Mouse (Mus musculus) stomach, postnatal 0 days (tissue): ENCODE measurements at regions not wholly inside any gene's neighbourhood (a gene's known extent, or its start where the extent isn't known, plus 50 kb on each side); places are given as distances from the start of the nearest gene placed in this dataset.

ENCODE experiments used
- ATAC-seq: fragments of 200-750 bp; cut with Nextera tagmentation; 2 replicates; pipeline ENCODE4 v1.8.0; 2017; ENCODE audit not compliant: low FRiP score, low TSS enrichment
- DNase-seq: peaks from one replicate; pipeline ENCODE4 v3.0.0-alpha.2; 2016; ENCODE audit warnings: low spot score
- H3K27ac ChIP-seq: fragments of 300-500 bp; sonication (generic); replicated peaks from 2 replicates; pipeline ENCODE4 v1.5.1; 2014; ENCODE audit warnings: mild to moderate bottlenecking, control low read depth
- H3K27me3 ChIP-seq: fragments of 300-500 bp; sonication (generic); 2 replicates; pipeline ENCODE4 v1.6.1; 2014; ENCODE audit warnings: low read length; ENCODE audit not compliant: control insufficient read depth, insufficient read depth
- H3K36me3 ChIP-seq: fragments of 300-500 bp; sonication (generic); 2 replicates; pipeline ENCODE4 v1.6.1; 2014; ENCODE audit warnings: low read length, mixed read lengths; ENCODE audit not compliant: control insufficient read depth, insufficient read depth
- H3K4me1 ChIP-seq: fragments of 300-500 bp; sonication (generic); replicated peaks from 2 replicates; pipeline ENCODE4 v1.6.1; 2014; ENCODE audit warnings: antibody characterized with exemption; ENCODE audit not compliant: control insufficient read depth, insufficient read depth
- H3K4me2 ChIP-seq: fragments of 300-500 bp; sonication (generic); replicated peaks from 2 replicates; pipeline ENCODE4 v1.6.1; 2014; ENCODE audit warnings: low read depth, mild to moderate bottlenecking, control low read depth, moderate library complexity
- H3K4me3 ChIP-seq: fragments of 300-500 bp; sonication (generic); 2 replicates; pipeline ENCODE4 v1.5.1; 2014; ENCODE audit warnings: low read depth, low read length, control low read depth
- H3K9ac ChIP-seq: fragments of 300-500 bp; sonication (generic); 2 replicates; pipeline ENCODE4 v1.6.1; 2014; ENCODE audit warnings: mild to moderate bottlenecking, low read length, control low read depth, mixed read lengths
- H3K9me3 ChIP-seq: fragments of 300-500 bp; sonication (generic); 2 replicates; pipeline ENCODE4 v1.6.1; 2016; ENCODE audit warnings: low read length; ENCODE audit not compliant: control insufficient read depth
- CTCF ChIP-seq: IDR thresholded peaks from 2 replicates; pipeline ENCODE4 v1.5.1; 2016; ENCODE audit warnings: antibody characterized with exemption, low read depth, mild to moderate bottlenecking, moderate library complexity
- EP300 ChIP-seq: optimal IDR thresholded peaks from 2 replicates; pipeline ENCODE3; 2016; ENCODE audit warnings: antibody characterized with exemption
- WGBS: fragments of 180-500 bp; shearing (Covaris S2); extraction: QIAGEN DNeasy Blood & Tissue Kit; methylation state at CpG from one replicate; pipeline ENCODE4 v1.1.7; 2014; 5-methylcytosine and 5-hydroxymethylcytosine counted together

DNA sequence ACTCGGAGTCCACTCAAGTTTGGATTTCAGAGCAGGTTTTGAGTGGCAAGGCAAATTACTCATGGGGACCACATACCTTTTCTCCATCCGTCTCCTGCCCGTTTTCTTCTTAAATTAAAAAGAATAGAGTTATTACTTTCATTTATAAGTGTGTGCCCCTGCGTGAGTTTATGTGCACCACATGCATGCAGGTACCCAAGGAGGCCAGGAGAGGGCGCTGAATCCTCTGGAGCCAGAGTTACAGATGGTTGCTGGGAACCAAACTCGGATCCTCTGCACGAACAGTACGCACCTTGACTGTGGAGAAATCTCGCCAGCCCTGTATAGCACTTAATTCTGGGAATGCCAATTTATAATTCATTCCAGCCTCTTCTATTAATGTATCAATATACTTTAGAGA is 58.3 kb upstream of the Flt1 start:
- no peak for TF ChIP-seq EP300
- TF ChIP-seq CTCF: peak; percentile 24; the same call in 1 of the 2 replicates
- WGBS: 92% methylated on average over 9 of the region's 9 CpGs
- no peak for DNase-seq
- ATAC-seq: no peak
- Histone ChIP-seq H3K4me1 (no peaks in the 10 kb centered on the region), H3K27me3 (no peaks in the 10 kb centered on the region), H3K27ac (no peak overlapping the region), H3K9me3 (no peaks in the 10 kb centered on the region), H3K36me3 (no peaks in the 10 kb centered on the region), H3K9ac (no peak overlapping the region), H3K4me2 (no peak overlapping the region), H3K4me3 (no peak overlapping the region)

GRCm38 (mm10) chr5:147783476-147783875 is 57.7 kb upstream of the Flt1 start:
- WGBS: 69% methylated on average over 4 of the region's 4 CpGs
- no peak for ATAC-seq

GRCm38 (mm10) chr5:147782761-147783160 is 57.0 kb upstream of the Flt1 start:
- TF ChIP-seq CTCF (no peak), EP300 (no peak)
- no peak overlapping the region for H3K4me2 ChIP-seq
- H3K27me3 ChIP-seq: no peaks in the 10 kb centered on the region
- 56% methylated on average over 7 of the region's 7 CpGs for WGBS
- no peak overlapping the region for H3K9ac ChIP-seq
- ATAC-seq (no peak), DNase-seq (no peak)
- H3K4me3 ChIP-seq: no peak overlapping the region
- H3K36me3 ChIP-seq: no peaks in the 10 kb centered on the region
- no peaks in the 10 kb centered on the region for H3K9me3 ChIP-seq
- no peaks in the 10 kb centered on the region for H3K4me1 ChIP-seq
- no peak overlapping the region for H3K27ac ChIP-seq

More at GRCm38 (mm10) chr5:147783476-147783875, 57.7 kb upstream of the Flt1 start:
- Histone ChIP-seq H3K27me3 (no peaks in the 10 kb centered on the region), H3K4me3 (no peak overlapping the region), H3K9ac (no peak overlapping the region), H3K9me3 (no peaks in the 10 kb centered on the region), H3K27ac (no peak overlapping the region), H3K4me1 (no peaks in the 10 kb centered on the region), H3K36me3 (no peaks in the 10 kb centered on the region), H3K4me2 (no peak overlapping the region)
- TF ChIP-seq CTCF (no peak), EP300 (no peak)
- no peak for DNase-seq

GRCm38 (mm10) chr5:147782241-147782681 is 56.5 kb upstream of the Flt1 start:
- Histone ChIP-seq H3K27me3 (no peaks in the 10 kb centered on the region), H3K9me3 (no peaks in the 10 kb centered on the region), H3K9ac (no peak overlapping the region), H3K4me2 (no peak overlapping the region), H3K36me3 (no peaks in the 10 kb centered on the region), H3K27ac (no peak overlapping the region), H3K4me3 (no peak overlapping the region), H3K4me1 (no peaks in the 10 kb centered on the region)
- DNase-seq (no peak), ATAC-seq (no peak)
- TF ChIP-seq CTCF (no peak), EP300 (no peak)
- WGBS: 19% methylated on average over 8 of the region's 8 CpGs

DNA sequence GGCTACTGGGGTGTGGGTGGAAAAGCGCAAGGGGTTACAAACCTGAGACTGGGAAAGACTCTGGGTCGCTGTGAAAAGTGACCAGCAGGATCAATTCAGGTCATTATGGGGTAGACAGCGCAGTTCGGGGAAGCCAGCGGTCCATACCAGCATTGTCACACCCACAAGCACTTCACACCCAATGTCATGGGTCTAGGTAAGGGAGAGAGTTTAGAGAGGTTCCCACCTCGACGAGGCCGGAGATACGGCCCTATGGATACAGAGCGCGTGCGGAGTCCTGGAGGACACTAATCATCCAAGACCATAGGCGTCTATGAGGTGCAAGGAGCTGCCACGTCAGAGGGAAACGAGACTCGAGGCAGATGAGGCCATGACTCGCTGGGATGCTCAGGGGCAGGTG is 55.4 kb upstream of the Flt1 start:
- WGBS: 94% methylated on average over 17 of the region's 17 CpGs
- ATAC-seq: no peak
- no peak for DNase-seq

DNA sequence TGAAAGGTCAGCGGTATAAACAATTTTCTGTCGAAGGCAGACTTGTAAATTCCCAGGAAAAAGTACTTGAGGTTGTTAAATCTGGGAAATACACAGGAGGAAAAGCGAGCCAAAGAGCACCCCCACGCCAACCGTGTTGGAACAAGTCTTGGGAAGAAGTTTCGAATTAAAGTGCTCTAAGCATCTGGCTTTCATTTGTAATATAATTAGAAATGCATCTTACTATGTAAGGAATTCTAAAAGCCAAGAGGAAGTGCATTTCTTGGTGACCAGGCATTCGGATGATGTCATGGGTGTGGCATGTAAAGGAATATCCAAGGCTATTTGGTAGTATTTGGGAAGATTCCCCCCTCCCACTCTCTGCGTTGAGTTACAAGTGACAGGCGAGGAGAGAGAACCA is 52.7 kb upstream of the Flt1 start:
- H3K9ac ChIP-seq: no peak overlapping the region
- no peak overlapping the region for H3K4me2 ChIP-seq
- H3K27ac ChIP-seq: no peak overlapping the region
- no peaks in the 10 kb centered on the region for H3K36me3 ChIP-seq
- 53% methylated on average over 9 of the region's 9 CpGs for WGBS
- TF ChIP-seq EP300: no peak
- TF ChIP-seq CTCF: no peak
- no peak for DNase-seq
- H3K9me3 ChIP-seq: no peaks in the 10 kb centered on the region
- H3K27me3 ChIP-seq: no peaks in the 10 kb centered on the region
- no peaks in the 10 kb centered on the region for H3K4me1 ChIP-seq
- H3K4me3 ChIP-seq: no peak overlapping the region
- no peak for ATAC-seq

More for the DNA sequence above, 55.4 kb upstream of the Flt1 start:
- Histone ChIP-seq H3K27ac (no peak overlapping the region), H3K9ac (no peak overlapping the region), H3K27me3 (no peaks in the 10 kb centered on the region), H3K4me1 (no peaks in the 10 kb centered on the region), H3K36me3 (no peaks in the 10 kb centered on the region), H3K4me2 (no peak overlapping the region), H3K9me3 (no peaks in the 10 kb centered on the region), H3K4me3 (no peak overlapping the region)
- TF ChIP-seq CTCF (no peak), EP300 (no peak)
